Mouse (Mus musculus) forebrain, embryonic 14.5 days (tissue): Measurements from ENCODE around the gene Evc. TPM values are rescaled to one million over a fixed set of nuclear protein-coding genes. Genes with fewer than 3 reads are reported as not detected.

Source experiments
- ATAC-seq: fragments of 200-750 bp; cut with Nextera tagmentation; 2 replicates; pipeline ENCODE4 v1.8.0; 2017; ENCODE audit warnings: mild to moderate bottlenecking, moderate library complexity
- DNase-seq: peaks from one replicate; pipeline ENCODE4 v3.0.0-alpha.2; 2015; ENCODE audit warnings: low spot score
- H3K27ac ChIP-seq: fragments of 300-500 bp; sonication (generic); 2 replicates; pipeline ENCODE4 v1.5.1; 2014; ENCODE audit warnings: low read depth, mild to moderate bottlenecking, control low read depth, low read length, moderate library complexity
- H3K27me3 ChIP-seq: fragments of 300-500 bp; sonication (generic); replicated peaks from 2 replicates; pipeline ENCODE4 v1.6.1; 2014; ENCODE audit warnings: low read length, control low read depth, mixed read lengths; ENCODE audit not compliant: control insufficient read depth, insufficient read depth
- H3K36me3 ChIP-seq: fragments of 300-500 bp; sonication (generic); 2 replicates; pipeline ENCODE4 v1.6.1; 2014; ENCODE audit warnings: low read length, control low read depth; ENCODE audit not compliant: control insufficient read depth, insufficient read depth
- H3K4me1 ChIP-seq: fragments of 300-500 bp; sonication (generic); 2 replicates; pipeline ENCODE4 v1.6.1; 2014; ENCODE audit warnings: antibody characterized with exemption, low read length, control low read depth; ENCODE audit not compliant: control insufficient read depth, insufficient read depth
- H3K4me2 ChIP-seq: fragments of 300-500 bp; sonication (generic); 2 replicates; pipeline ENCODE4 v1.6.1; 2014; ENCODE audit warnings: mild to moderate bottlenecking, control low read depth, low read length
- H3K4me3 ChIP-seq: fragments of 300-500 bp; sonication (generic); 2 replicates; pipeline ENCODE4 v1.5.1; 2014; ENCODE audit warnings: low read depth, low read length, control low read depth
- H3K9ac ChIP-seq: fragments of 300-500 bp; sonication (generic); 2 replicates; pipeline ENCODE4 v1.6.1; 2014; ENCODE audit warnings: mild to moderate bottlenecking, low read length, control low read depth, moderate library complexity
- H3K9me3 ChIP-seq: fragments of 300-500 bp; sonication (generic); replicated peaks from 2 replicates; pipeline ENCODE4 v1.6.1; 2016; ENCODE audit warnings: low read length, control low read depth, mixed read lengths; ENCODE audit not compliant: control insufficient read depth
- WGBS: fragments of 180-500 bp; shearing (Covaris S2); extraction: QIAGEN DNeasy Blood & Tissue Kit; methylation state at CpG from one replicate; pipeline ENCODE4 v1.1.7; 2014; 5-methylcytosine and 5-hydroxymethylcytosine counted together
- polyA plus RNA-seq: library from polyadenylated mRNA; unstranded; fragments of >200 nt; fragmentation: Nextera tagmentation; extraction: Ambion mirVana; gene quantifications from 2 replicates; pipeline ENCODE4 v1.2.1, GENCODE M21; 2014

The Evc gene
- polyA plus RNA-seq, 1 experiment from 2014 or later: 4.3 TPM

DNA sequence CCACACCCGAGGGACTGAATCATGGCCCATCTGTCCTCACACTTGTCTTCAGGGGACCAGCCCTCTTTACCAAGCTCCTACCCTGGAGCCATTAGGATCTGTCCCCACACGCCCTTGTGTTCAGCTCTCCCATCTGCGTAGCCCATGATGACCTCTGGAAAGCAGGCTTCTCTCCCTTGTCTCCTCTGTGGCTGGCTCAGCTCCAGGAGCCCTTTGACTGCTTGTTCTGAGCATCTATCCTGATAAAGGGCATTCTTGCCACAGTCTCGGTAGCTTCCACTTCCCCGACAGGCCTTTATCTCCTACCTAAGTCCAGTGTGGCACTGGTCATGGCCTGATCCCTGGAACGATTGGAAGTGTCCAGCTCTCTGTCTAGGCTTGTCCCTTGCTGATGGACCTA is 10.0 kb downstream of the Evc start:
- no peak overlapping the region for H3K27ac ChIP-seq
- no peak overlapping the region for H3K9ac ChIP-seq
- H3K36me3 ChIP-seq: peaks cover 34% of the 10 kb centered on the region

GRCm38 (mm10) chr5:37320761-37321160 is 15.9 kb downstream of the Evc start:
- DNase-seq: no peak
- WGBS: 91% methylated on average over 4 of the region's 4 CpGs
- H3K27ac ChIP-seq: no peak overlapping the region
- no peak overlapping the region for H3K9ac ChIP-seq
- H3K27me3 ChIP-seq: no peaks in the 10 kb centered on the region
- no peak overlapping the region for H3K4me2 ChIP-seq
- no peaks in the 10 kb centered on the region for H3K9me3 ChIP-seq
- ATAC-seq: no peak
- H3K4me1 ChIP-seq: no peaks in the 10 kb centered on the region
- no peak overlapping the region for H3K4me3 ChIP-seq
- peaks cover 34% of the 10 kb centered on the region; the same call in 1 of the 2 replicates for H3K36me3 ChIP-seq

More for the DNA sequence above, 10.0 kb downstream of the Evc start:
- no peak for ATAC-seq
- no peak for DNase-seq
- Histone ChIP-seq H3K4me3 (no peak overlapping the region), H3K4me2 (no peak overlapping the region), H3K4me1 (no peaks in the 10 kb centered on the region), H3K9me3 (no peaks in the 10 kb centered on the region), H3K27me3 (no peaks in the 10 kb centered on the region)
- 90% methylated on average over 6 of the region's 6 CpGs for WGBS

DNA sequence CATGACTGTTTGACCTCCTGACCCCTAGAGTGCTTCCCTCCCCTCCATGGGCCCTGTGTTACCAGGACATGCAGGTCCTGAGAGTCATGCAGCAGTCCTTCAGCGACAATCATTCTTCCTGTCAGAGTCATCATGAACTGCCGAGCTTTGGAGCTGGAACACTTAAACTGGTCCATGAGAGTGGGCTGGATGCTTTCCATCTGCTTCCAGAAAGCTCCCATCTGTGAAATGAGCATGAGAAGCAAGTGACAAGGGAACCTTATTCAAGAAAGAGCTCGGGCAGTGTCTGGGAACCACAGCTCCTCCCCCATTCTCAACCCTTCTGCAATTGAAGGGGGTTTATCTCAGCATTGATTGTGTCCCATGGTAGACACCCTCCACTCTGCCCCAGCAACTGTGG is 16.5 kb downstream of the Evc start:
- DNase-seq (no peak), ATAC-seq (no peak)
- no peak overlapping the region for H3K4me2 ChIP-seq
- H3K36me3 ChIP-seq: peaks cover 39% of the 10 kb centered on the region; the same call in 1 of the 2 replicates
- no peaks in the 10 kb centered on the region for H3K27me3 ChIP-seq
- H3K4me1 ChIP-seq: no peaks in the 10 kb centered on the region
- H3K27ac ChIP-seq: no peak overlapping the region
- 0 out of 2 replicates have a peak, but pooled peaks cover 2% of the 10 kb centered on the region for H3K9me3 ChIP-seq
- H3K9ac ChIP-seq: no peak overlapping the region
- WGBS: 73% methylated on average over 3 of the region's 3 CpGs
- H3K4me3 ChIP-seq: no peak overlapping the region

- no peak for DNase-seq
- Histone ChIP-seq H3K4me2 (no peak overlapping the region), H3K9me3 (0 out of 2 replicates have a peak, but pooled peaks cover 5% of the 10 kb centered on the region), H3K36me3 (peaks cover 37% of the 10 kb centered on the region; the same call in 1 of the 2 replicates), H3K4me1 (no peaks in the 10 kb centered on the region), H3K27ac (no peak overlapping the region), H3K4me3 (no peak overlapping the region), H3K27me3 (no peaks in the 10 kb centered on the region), H3K9ac (no peak overlapping the region)
- ATAC-seq: no peak
- WGBS: 92% methylated on average over 6 of the region's 6 CpGs
These were observed 18.0 kb downstream of the Evc start for GRCm38 (mm10) chr5:37318715-37319114.

GRCm38 (mm10) chr5:37312980-37313722 is 23.5 kb downstream of the Evc start:
- Histone ChIP-seq H3K4me3 (no peak overlapping the region), H3K27me3 (no peaks in the 10 kb centered on the region), H3K9me3 (0 out of 2 replicates have a peak, but pooled peaks cover 5% of the 10 kb centered on the region), H3K9ac (no peak overlapping the region), H3K4me2 (no peak overlapping the region), H3K27ac (no peak overlapping the region), H3K36me3 (peaks cover 38% of the 10 kb centered on the region; the same call in 1 of the 2 replicates), H3K4me1 (no peaks in the 10 kb centered on the region)
- 93% methylated on average over 12 of the region's 12 CpGs for WGBS
- no peak for DNase-seq
- ATAC-seq: no peak

- Histone ChIP-seq H3K9ac (no peak overlapping the region), H3K4me2 (no peak overlapping the region), H3K27me3 (no peaks in the 10 kb centered on the region), H3K36me3 (peaks cover 16% of the 10 kb centered on the region; the same call in 1 of the 2 replicates), H3K9me3 (0 out of 2 replicates have a peak, but pooled peaks cover 2% of the 10 kb centered on the region), H3K4me1 (no peaks in the 10 kb centered on the region), H3K4me3 (no peak overlapping the region), H3K27ac (no peak overlapping the region)
- ATAC-seq (no peak), DNase-seq (no peak)
- WGBS: 87% methylated on average over 9 of the region's 9 CpGs
These were observed 26.7 kb downstream of the Evc start for GRCm38 (mm10) chr5:37310026-37310425.

DNA sequence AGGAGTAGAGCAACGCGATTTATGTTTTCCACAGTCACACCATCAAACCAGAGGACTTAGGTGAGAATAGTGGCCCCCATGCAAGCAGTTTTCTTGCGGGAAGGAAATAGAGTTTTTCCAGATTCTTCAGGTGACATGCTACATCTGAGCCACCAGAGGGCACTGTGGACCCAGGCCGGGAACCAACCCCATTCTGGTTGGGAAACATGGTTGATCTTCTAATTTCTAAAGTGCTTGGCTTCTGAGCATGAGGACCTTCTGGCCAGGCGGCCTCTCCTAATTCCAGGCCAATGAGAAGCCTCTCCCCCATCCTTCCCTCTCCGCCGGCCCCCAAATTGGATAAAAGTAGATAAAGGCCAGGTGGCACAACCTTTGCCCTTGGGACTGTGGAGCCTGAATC is 38.3 kb downstream of the Evc start:
- 25% methylated on average over 7 of the region's 7 CpGs for WGBS
- no peaks in the 10 kb centered on the region for H3K4me1 ChIP-seq
- no peaks in the 10 kb centered on the region for H3K9me3 ChIP-seq
- ATAC-seq: peak; percentile 25; the same call in 1 of the 2 replicates
- H3K4me3 ChIP-seq: no peak overlapping the region
- no peaks in the 10 kb centered on the region; the same call in 1 of the 2 replicates for H3K36me3 ChIP-seq
- DNase-seq: peak; percentile 64
- no peaks in the 10 kb centered on the region for H3K27me3 ChIP-seq
- no peak overlapping the region for H3K4me2 ChIP-seq
- H3K9ac ChIP-seq: no peak overlapping the region
- H3K27ac ChIP-seq: no peak overlapping the region

DNA sequence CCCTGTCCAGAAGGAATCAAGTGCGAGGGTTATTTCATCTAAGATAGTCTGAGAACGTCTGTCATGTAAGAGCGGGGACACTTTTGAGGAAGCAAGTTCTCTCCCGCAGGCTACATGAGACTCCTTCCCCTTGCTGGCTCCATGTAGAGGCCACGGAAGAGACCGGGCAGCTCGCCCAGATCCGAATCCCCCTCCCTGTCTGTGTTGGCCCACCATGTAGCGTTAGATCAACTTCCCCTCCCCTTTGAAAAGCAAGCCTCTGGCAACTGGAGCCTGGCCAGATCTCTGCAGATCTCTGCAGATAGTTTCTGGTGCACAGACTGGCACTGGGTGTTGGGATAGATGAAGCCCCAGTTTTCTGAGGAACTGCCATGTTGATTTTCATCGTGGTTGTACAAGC is 40.0 kb downstream of the Evc start:
- H3K4me3 ChIP-seq: no peak overlapping the region
- H3K27me3 ChIP-seq: no peaks in the 10 kb centered on the region
- WGBS: 61% methylated on average over 10 of the region's 10 CpGs
- H3K9ac ChIP-seq: no peak overlapping the region
- DNase-seq (peak; percentile 85), ATAC-seq (peak; percentile 69; the same call in 1 of the 2 replicates)
- peaks cover 15% of the 10 kb centered on the region for H3K36me3 ChIP-seq
- H3K4me2 ChIP-seq: no peak overlapping the region
- H3K9me3 ChIP-seq: no peaks in the 10 kb centered on the region
- H3K27ac ChIP-seq: no peak overlapping the region
- H3K4me1 ChIP-seq: no peaks in the 10 kb centered on the region

- no peaks in the 10 kb centered on the region for H3K27me3 ChIP-seq
- peaks cover 71% of the 10 kb centered on the region for H3K36me3 ChIP-seq
- no peak for ATAC-seq
- no peak for DNase-seq
- H3K4me3 ChIP-seq: no peak overlapping the region
- WGBS: 68% methylated on average over 9 of the region's 9 CpGs
- no peaks in the 10 kb centered on the region for H3K4me1 ChIP-seq
- H3K9me3 ChIP-seq: no peaks in the 10 kb centered on the region
- H3K9ac ChIP-seq: no peak overlapping the region
- H3K27ac ChIP-seq: no peak overlapping the region
- no peak overlapping the region for H3K4me2 ChIP-seq
These were observed 45.7 kb downstream of the Evc start for GRCm38 (mm10) chr5:37290983-37291382.
